Mouse (Mus musculus) hindbrain, embryonic 12.5 days (tissue): ENCODE measurements around the gene Pate2. TPM values are rescaled to one million over a fixed set of nuclear protein-coding genes. Genes with fewer than 3 reads are reported as not detected.
A peak's percentile ranks its signal among the peaks of the same experiment; 100 is the strongest.

Experiments
- ATAC-seq: fragments of 200-750 bp; cut with Nextera tagmentation; 2 replicates; pipeline ENCODE4 v1.8.0; 2017; ENCODE audit warnings: moderate TSS enrichment; ENCODE audit not compliant: low FRiP score
- H3K27ac ChIP-seq: fragments of 300-500 bp; sonication (generic); 2 replicates; pipeline ENCODE4 v1.5.1; 2016; ENCODE audit warnings: mild to moderate bottlenecking
- H3K27me3 ChIP-seq: fragments of 300-500 bp; sonication (generic); 2 replicates; pipeline ENCODE4 v1.6.1; 2016; ENCODE audit warnings: mild to moderate bottlenecking
- H3K36me3 ChIP-seq: fragments of 300-500 bp; sonication (generic); 2 replicates; pipeline ENCODE4 v1.6.1; 2016; ENCODE audit warnings: mild to moderate bottlenecking
- H3K4me1 ChIP-seq: fragments of 300-500 bp; sonication (generic); 2 replicates; pipeline ENCODE4 v1.6.1; 2016
- H3K4me2 ChIP-seq: fragments of 300-500 bp; sonication (generic); replicated peaks from 2 replicates; pipeline ENCODE4 v1.6.1; 2016; ENCODE audit warnings: mild to moderate bottlenecking
- H3K4me3 ChIP-seq: fragments of 300-500 bp; sonication (generic); 2 replicates; pipeline ENCODE4 v1.5.1; 2016; ENCODE audit warnings: mild to moderate bottlenecking
- H3K9ac ChIP-seq: fragments of 300-500 bp; sonication (generic); 2 replicates; pipeline ENCODE4 v1.6.1; 2016; ENCODE audit warnings: mild to moderate bottlenecking, moderate library complexity
- H3K9me3 ChIP-seq: fragments of 300-500 bp; sonication (generic); replicated peaks from 2 replicates; pipeline ENCODE4 v1.6.1; 2016; ENCODE audit warnings: mild to moderate bottlenecking
- WGBS: fragments of 180-500 bp; shearing (Covaris S2); methylation state at CpG from one replicate; pipeline ENCODE4 v1.1.7; 2016; 5-methylcytosine and 5-hydroxymethylcytosine counted together
- polyA plus RNA-seq: library from polyadenylated mRNA; unstranded; fragments of >200 nt; fragmentation: Nextera tagmentation; extraction: Ambion mirVana; gene quantifications from 2 replicates; pipeline ENCODE4 v1.2.1, GENCODE M21; 2016

The Pate2 gene
- polyA plus RNA-seq = 2.0 and 2.3 TPM in 2 replicates

GRCm38 (mm10) chr9:35569571-35570534, at the start of gene Pate2, which contains the start of gene Hyls1:
TSS of gene Pate2 (plus strand) at chr9:35570284.
TSS of gene Hyls1 (minus strand) at chr9:35570398.
- peak within 1 kb of the TSS; percentile 73 for H3K4me3 ChIP-seq
- ATAC-seq = peak; percentile 98
- peaks cover 14% of the 10 kb centered on the region for H3K4me1 ChIP-seq
- peaks cover 11% of the 10 kb centered on the region for H3K27me3 ChIP-seq
- under 1% methylated on average over 86 of the region's 86 CpGs for WGBS
- peaks cover 26% of the 10 kb centered on the region for H3K36me3 ChIP-seq
- peak within 1 kb of the TSS; percentile 75 for H3K9ac ChIP-seq
- peak within 1 kb of the TSS; percentile 71 for H3K4me2 ChIP-seq
- no peaks in the 10 kb centered on the region for H3K9me3 ChIP-seq
- peak within 1 kb of the TSS; percentile 91 for H3K27ac ChIP-seq

GRCm38 (mm10) chr9:35520631-35521348, 49.3 kb upstream of the Pate2 start:
- H3K4me3 ChIP-seq = no peak overlapping the region
- H3K27me3 ChIP-seq = no peaks in the 10 kb centered on the region
- no peak overlapping the region for H3K4me2 ChIP-seq
- no peaks in the 10 kb centered on the region for H3K9me3 ChIP-seq
- 81% methylated on average over 6 of the region's 6 CpGs for WGBS
- H3K36me3 ChIP-seq = no peaks in the 10 kb centered on the region
- no peak overlapping the region for H3K27ac ChIP-seq
- no peak for ATAC-seq
- H3K4me1 ChIP-seq = peaks cover 11% of the 10 kb centered on the region
- H3K9ac ChIP-seq = no peak overlapping the region

GRCm38 (mm10) chr9:35522241-35522640, 47.8 kb upstream of the Pate2 start:
- Histone ChIP-seq H3K4me2 (no peak overlapping the region), H3K9ac (no peak overlapping the region), H3K27ac (no peak overlapping the region), H3K4me3 (no peak overlapping the region), H3K4me1 (peaks cover 11% of the 10 kb centered on the region), H3K36me3 (no peaks in the 10 kb centered on the region), H3K9me3 (no peaks in the 10 kb centered on the region), H3K27me3 (no peaks in the 10 kb centered on the region)
- ATAC-seq = no peak
- WGBS = 75% methylated on average over 2 of the region's 2 CpGs

- H3K27ac ChIP-seq = no peak overlapping the region
- peaks cover 11% of the 10 kb centered on the region for H3K4me1 ChIP-seq
- 72% methylated on average over 1 of the region's 1 CpGs for WGBS
- H3K27me3 ChIP-seq = no peaks in the 10 kb centered on the region
- H3K4me3 ChIP-seq = no peak overlapping the region
- no peaks in the 10 kb centered on the region for H3K9me3 ChIP-seq
- no peak for ATAC-seq
- no peak overlapping the region for H3K9ac ChIP-seq
- no peak overlapping the region for H3K4me2 ChIP-seq
- no peaks in the 10 kb centered on the region for H3K36me3 ChIP-seq
Observed at GRCm38 (mm10) chr9:35522821-35523515, 47.1 kb upstream of the Pate2 start.

- Histone ChIP-seq H3K4me2 (no peak overlapping the region), H3K4me1 (peaks cover 11% of the 10 kb centered on the region), H3K9ac (no peak overlapping the region), H3K9me3 (no peaks in the 10 kb centered on the region), H3K27me3 (no peaks in the 10 kb centered on the region), H3K27ac (no peak overlapping the region), H3K36me3 (no peaks in the 10 kb centered on the region), H3K4me3 (no peak overlapping the region)
- peak; percentile 58 for ATAC-seq
- 11% methylated on average over 5 of the region's 5 CpGs for WGBS
Observed at GRCm38 (mm10) chr9:35523541-35523940, 46.5 kb upstream of the Pate2 start.

- H3K4me1 ChIP-seq = peaks cover 11% of the 10 kb centered on the region
- no peaks in the 10 kb centered on the region for H3K27me3 ChIP-seq
- no peak overlapping the region; the same call in 1 of the 2 replicates for H3K27ac ChIP-seq
- ATAC-seq = peak; percentile 74
- peak overlapping the region; percentile 11; the same call in 1 of the 2 replicates for H3K4me2 ChIP-seq
- H3K36me3 ChIP-seq = no peaks in the 10 kb centered on the region
- no peaks in the 10 kb centered on the region for H3K9me3 ChIP-seq
- no peak overlapping the region for H3K9ac ChIP-seq
- no peak overlapping the region for H3K4me3 ChIP-seq
- WGBS = 20% methylated on average over 7 of the region's 7 CpGs
Observed at GRCm38 (mm10) chr9:35523941-35524411, 46.1 kb upstream of the Pate2 start.

GRCm38 (mm10) chr9:35529141-35529540, 40.9 kb upstream of the Pate2 start:
- no peak for ATAC-seq
- Histone ChIP-seq H3K9me3 (no peaks in the 10 kb centered on the region), H3K4me1 (peaks cover 4% of the 10 kb centered on the region), H3K36me3 (no peaks in the 10 kb centered on the region), H3K4me3 (no peak overlapping the region), H3K9ac (no peak overlapping the region), H3K4me2 (no peak overlapping the region), H3K27ac (no peak overlapping the region), H3K27me3 (peaks cover 4% of the 10 kb centered on the region; the same call in 1 of the 2 replicates)
- 65% methylated on average over 3 of the region's 3 CpGs for WGBS

- H3K4me2 ChIP-seq = no peak overlapping the region
- no peaks in the 10 kb centered on the region for H3K36me3 ChIP-seq
- WGBS = 16% methylated on average over 1 of the region's 1 CpGs
- H3K27ac ChIP-seq = no peak overlapping the region
- H3K9me3 ChIP-seq = no peaks in the 10 kb centered on the region
- no peak overlapping the region for H3K9ac ChIP-seq
- no peak overlapping the region for H3K4me3 ChIP-seq
- H3K4me1 ChIP-seq = peaks cover 4% of the 10 kb centered on the region; the same call in 1 of the 2 replicates
- H3K27me3 ChIP-seq = peaks cover 4% of the 10 kb centered on the region; the same call in 1 of the 2 replicates
- ATAC-seq = no peak
Observed at GRCm38 (mm10) chr9:35529796-35530195, 40.3 kb upstream of the Pate2 start.

- Histone ChIP-seq H3K27ac (no peak overlapping the region), H3K4me1 (peaks cover 8% of the 10 kb centered on the region; the same call in 1 of the 2 replicates), H3K27me3 (peaks cover 4% of the 10 kb centered on the region; the same call in 1 of the 2 replicates), H3K4me2 (no peak overlapping the region), H3K9me3 (no peaks in the 10 kb centered on the region), H3K4me3 (no peak overlapping the region), H3K9ac (no peak overlapping the region), H3K36me3 (no peaks in the 10 kb centered on the region)
- ATAC-seq = no peak
- 77% methylated on average over 9 of the region's 9 CpGs for WGBS
Observed at GRCm38 (mm10) chr9:35533266-35533665, 36.8 kb upstream of the Pate2 start.

GRCm38 (mm10) chr9:35535110-35535509, 35.0 kb upstream of the Pate2 start:
- WGBS = 5% methylated on average over 2 of the region's 2 CpGs
- no peak overlapping the region for H3K4me2 ChIP-seq
- H3K27me3 ChIP-seq = peaks cover 4% of the 10 kb centered on the region; the same call in 1 of the 2 replicates
- H3K9ac ChIP-seq = no peak overlapping the region
- H3K9me3 ChIP-seq = no peaks in the 10 kb centered on the region
- H3K4me3 ChIP-seq = no peak overlapping the region
- 0 out of 2 replicates have a peak, but pooled peaks cover 7% of the 10 kb centered on the region for H3K4me1 ChIP-seq
- peak; percentile 89 for ATAC-seq
- H3K36me3 ChIP-seq = no peaks in the 10 kb centered on the region
- no peak overlapping the region for H3K27ac ChIP-seq

- WGBS = 76% methylated on average over 4 of the region's 4 CpGs
- no peaks in the 10 kb centered on the region for H3K9me3 ChIP-seq
- peaks cover 6% of the 10 kb centered on the region; the same call in 1 of the 2 replicates for H3K27me3 ChIP-seq
- ATAC-seq = no peak
- 0 out of 2 replicates have a peak, but pooled peaks cover 7% of the 10 kb centered on the region for H3K4me1 ChIP-seq
- no peak overlapping the region for H3K27ac ChIP-seq
- H3K4me3 ChIP-seq = no peak overlapping the region
- H3K9ac ChIP-seq = no peak overlapping the region
- no peaks in the 10 kb centered on the region for H3K36me3 ChIP-seq
- H3K4me2 ChIP-seq = no peak overlapping the region
Observed at GRCm38 (mm10) chr9:35535876-35536275, 34.2 kb upstream of the Pate2 start.
